Mouse (Mus musculus): ENCODE measurements around the gene Vmn2r7. TPM values are rescaled to one million over a fixed set of nuclear protein-coding genes. Genes with fewer than 3 reads are reported as not detected.
"Not testable (repeated sequence)": the region's sequence is repeated elsewhere in the genome, so short reads cannot be mapped to it uniquely, and the experiment has no call there.

Gene Vmn2r7
- total and polyA plus RNA-seq, 3 experiments = not detected

- Histone ChIP-seq H3K27ac (ENCODE audit: insufficient read depth, low read depth) (no peak overlapping the region), H3K4me1 (ENCODE audit: control insufficient read depth in 1 of 2, insufficient read depth in 2 of 2) (no peaks in the 10 kb centered on the region), H3K4me2 (ENCODE audit: insufficient read depth, low read depth, poor library complexity, severe bottlenecking) (no peak overlapping the region), H3K9me3 (replicated peaks; ENCODE audit: low read length) (no peaks in the 10 kb centered on the region), H3K9ac (ENCODE audit: insufficient read depth, low read depth) (no peak overlapping the region), H3K36me3 (replicated peaks in 1 of 2; ENCODE audit: control insufficient read depth in 1 of 2, insufficient read depth in 1 of 2, low read length in 1 of 2) (no peaks in the 10 kb centered on the region), H3K79me2 (replicated peaks; ENCODE audit: control insufficient read depth, extremely low read depth, insufficient read depth, poor library complexity, severe bottlenecking) (no peaks in the 10 kb centered on the region), H3K27me3 (replicated peaks) (no peaks in the 10 kb centered on the region), H3K4me3 (replicated peaks in 1 of 3; ENCODE audit: low read depth in 2 of 3, low read length in 2 of 3, poor library complexity in 1 of 3) (no peak overlapping the region)
- dilution Hi-C loops (cut with MboI; ENCODE audit: extremely low pct_ligation_motif_present, extremely low pct_unique_long_range_greater_than_20kb, low sequenced_read_pairs) (no loop called here), in situ Hi-C loops (cut with MboI; ENCODE audit: low pct_ligation_motif_present, low pct_unique_long_range_greater_than_20kb, low sequenced_read_pairs) (no loop called here)
- TF ChIP-seq SIN3A (IDR thresholded peaks at IDR 0.05; ENCODE audit: low read length) (no peak), ETS1 (conservative IDR thresholded peaks at IDR 0.05; ENCODE audit: low read depth, low read length) (no peak), NRF1 (IDR thresholded peaks at IDR 0.05; ENCODE audit: low read depth, low read length) (no peak), ZC3H11A (IDR thresholded peaks at IDR 0.05; ENCODE audit: low read depth, low read length) (no peak), ZMIZ1 (IDR thresholded peaks at IDR 0.05; ENCODE audit: low read depth, low read length) (no peak), TBP (conservative IDR thresholded peaks at IDR 0.05; ENCODE audit: low read depth, low read length) (no peak), MAFK (IDR thresholded peaks at IDR 0.05; ENCODE audit: insufficient replicate concordance, low read length) (no peak), PAX5 (IDR thresholded peaks at IDR 0.05; ENCODE audit: low read length) (no peak), KAT2A (IDR thresholded peaks at IDR 0.05; ENCODE audit: insufficient replicate concordance, low read length) (no peak), USF2 (conservative IDR thresholded peaks at IDR 0.05; ENCODE audit: low read depth, low read length) (no peak), ELF1 (IDR thresholded peaks at IDR 0.05; ENCODE audit: low read depth, low read length) (no peak), USF1 (IDR thresholded peaks at IDR 0.05; ENCODE audit: low read depth, low read length) (no peak), CHD1 (IDR thresholded peaks at IDR 0.05; ENCODE audit: low read depth, low read length) (no peak), MEF2A (IDR thresholded peaks at IDR 0.05; ENCODE audit: borderline replicate concordance, low read depth, low read length) (no peak), SMC3 (IDR thresholded peaks at IDR 0.05; ENCODE audit: low read depth, low read length) (no peak), CHD2 (IDR thresholded peaks at IDR 0.05; ENCODE audit: low read length) (no peak), MXI1 (IDR thresholded peaks at IDR 0.05; ENCODE audit: low read depth, low read length) (no peak), UBTF (IDR thresholded peaks at IDR 0.05; ENCODE audit: low read depth, low read length) (no peak), BHLHE40 (IDR thresholded peaks at IDR 0.05; ENCODE audit: low read depth, low read length) (no peak)
- no peak for DNase-seq (ENCODE audit: extremely low read depth)
Measured at GRCm38 (mm10) chr3:64756145-64756544, 88.4 kb downstream of the Vmn2r7 start.

GRCm38 (mm10) chr3:64727187-64727970 is 117.2 kb downstream of the Vmn2r7 start:
- dilution Hi-C loops (cut with MboI; ENCODE audit: extremely low pct_ligation_motif_present, extremely low pct_unique_long_range_greater_than_20kb, low sequenced_read_pairs); H3K9me3 ChIP-seq (replicated peaks; ENCODE audit: low read length); H3K36me3 ChIP-seq (replicated peaks in 1 of 2; ENCODE audit: control insufficient read depth in 1 of 2, insufficient read depth in 1 of 2, low read length in 1 of 2); H3K79me2 ChIP-seq (replicated peaks; ENCODE audit: control insufficient read depth, extremely low read depth, insufficient read depth, poor library complexity, severe bottlenecking); H3K4me1 ChIP-seq (ENCODE audit: control insufficient read depth in 1 of 2, insufficient read depth in 2 of 2); H3K4me2 ChIP-seq (ENCODE audit: insufficient read depth, low read depth, poor library complexity, severe bottlenecking); DNase-seq (ENCODE audit: extremely low read depth); in situ Hi-C loops (cut with MboI; ENCODE audit: low pct_ligation_motif_present, low pct_unique_long_range_greater_than_20kb, low sequenced_read_pairs); H3K4me3 ChIP-seq (replicated peaks in 1 of 3; ENCODE audit: low read depth in 2 of 3, low read length in 2 of 3, poor library complexity in 1 of 3); H3K27me3 ChIP-seq (replicated peaks); H3K27ac ChIP-seq (ENCODE audit: insufficient read depth, low read depth); H3K9ac ChIP-seq (ENCODE audit: insufficient read depth, low read depth): not testable (repeated sequence)

- H3K9me3 ChIP-seq (replicated peaks; ENCODE audit: low read length); H3K4me2 ChIP-seq (ENCODE audit: insufficient read depth, low read depth, poor library complexity, severe bottlenecking); H3K4me3 ChIP-seq (replicated peaks in 1 of 3; ENCODE audit: low read depth in 2 of 3, low read length in 2 of 3, poor library complexity in 1 of 3); H3K79me2 ChIP-seq (replicated peaks; ENCODE audit: control insufficient read depth, extremely low read depth, insufficient read depth, poor library complexity, severe bottlenecking); H3K4me1 ChIP-seq (ENCODE audit: control insufficient read depth in 1 of 2, insufficient read depth in 2 of 2); DNase-seq (ENCODE audit: extremely low read depth); H3K9ac ChIP-seq (ENCODE audit: insufficient read depth, low read depth); H3K27me3 ChIP-seq (replicated peaks); in situ Hi-C loops (cut with MboI; ENCODE audit: low pct_ligation_motif_present, low pct_unique_long_range_greater_than_20kb, low sequenced_read_pairs); H3K27ac ChIP-seq (ENCODE audit: insufficient read depth, low read depth); dilution Hi-C loops (cut with MboI; ENCODE audit: extremely low pct_ligation_motif_present, extremely low pct_unique_long_range_greater_than_20kb, low sequenced_read_pairs); H3K36me3 ChIP-seq (replicated peaks in 1 of 2; ENCODE audit: control insufficient read depth in 1 of 2, insufficient read depth in 1 of 2, low read length in 1 of 2): not testable (repeated sequence)
Measured at GRCm38 (mm10) chr3:64725736-64726135, 118.8 kb downstream of the Vmn2r7 start.

GRCm38 (mm10) chr3:64676069-64676468 is 168.5 kb downstream of the Vmn2r7 start:
- dilution Hi-C loops (cut with MboI; ENCODE audit: extremely low pct_ligation_motif_present, extremely low pct_unique_long_range_greater_than_20kb, low sequenced_read_pairs); in situ Hi-C loops (cut with MboI; ENCODE audit: low pct_ligation_motif_present, low pct_unique_long_range_greater_than_20kb, low sequenced_read_pairs); H3K36me3 ChIP-seq (replicated peaks in 1 of 2; ENCODE audit: control insufficient read depth in 1 of 2, insufficient read depth in 1 of 2, low read length in 1 of 2); H3K27me3 ChIP-seq (replicated peaks); H3K79me2 ChIP-seq (replicated peaks; ENCODE audit: control insufficient read depth, extremely low read depth, insufficient read depth, poor library complexity, severe bottlenecking); H3K4me3 ChIP-seq (replicated peaks in 1 of 3; ENCODE audit: low read depth in 2 of 3, low read length in 2 of 3, poor library complexity in 1 of 3); DNase-seq (ENCODE audit: extremely low read depth); H3K9me3 ChIP-seq (replicated peaks; ENCODE audit: low read length); H3K27ac ChIP-seq (ENCODE audit: insufficient read depth, low read depth); H3K4me2 ChIP-seq (ENCODE audit: insufficient read depth, low read depth, poor library complexity, severe bottlenecking); H3K9ac ChIP-seq (ENCODE audit: insufficient read depth, low read depth); H3K4me1 ChIP-seq (ENCODE audit: control insufficient read depth in 1 of 2, insufficient read depth in 2 of 2): not testable (repeated sequence)

Data from CH12.LX (cell line).